Mouse (Mus musculus) left cerebral cortex, adult 8-10 months (tissue): ENCODE measurements at regions not wholly inside any gene's neighbourhood (a gene's known extent, or its start where the extent isn't known, plus 50 kb on each side); places are given as distances from the start of the nearest gene placed in this dataset.
"Not testable (repeated sequence)": the region's sequence is repeated elsewhere in the genome, so short reads cannot be mapped to it uniquely, and the experiment has no call there.

Source experiments
- DNase-seq, 2 experiments: peaks; one replicate each; pipeline ENCODE4 v3.0.0; 2022; ENCODE audit warnings: low spot score in 2 of 2

- no peak for DNase-seq
Observed at GRCm38 (mm10) chr3:11094804-11095203, 759.3 kb upstream of the Gm38303 start.

DNA sequence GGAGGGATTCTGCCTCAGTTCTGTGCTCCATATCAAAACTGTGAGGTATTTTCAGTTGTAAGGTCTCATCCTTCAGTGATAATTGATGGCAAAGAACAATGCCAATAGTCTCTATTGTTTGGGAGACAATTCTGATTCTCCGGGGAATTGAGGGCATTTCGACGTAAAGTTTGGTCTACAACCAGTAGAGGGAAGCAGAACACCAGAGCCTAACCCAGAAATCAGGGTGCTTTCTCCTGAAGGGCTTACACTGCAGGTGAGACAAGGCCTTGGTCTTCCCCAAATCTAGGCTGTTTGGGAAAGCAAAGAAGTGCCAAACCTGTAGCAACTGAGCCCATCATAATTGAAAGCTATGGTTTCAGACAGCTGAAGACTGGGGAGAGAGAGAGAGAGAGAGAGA lies 758.7 kb upstream of the Gm38303 start:
- DNase-seq = no peak

DNA sequence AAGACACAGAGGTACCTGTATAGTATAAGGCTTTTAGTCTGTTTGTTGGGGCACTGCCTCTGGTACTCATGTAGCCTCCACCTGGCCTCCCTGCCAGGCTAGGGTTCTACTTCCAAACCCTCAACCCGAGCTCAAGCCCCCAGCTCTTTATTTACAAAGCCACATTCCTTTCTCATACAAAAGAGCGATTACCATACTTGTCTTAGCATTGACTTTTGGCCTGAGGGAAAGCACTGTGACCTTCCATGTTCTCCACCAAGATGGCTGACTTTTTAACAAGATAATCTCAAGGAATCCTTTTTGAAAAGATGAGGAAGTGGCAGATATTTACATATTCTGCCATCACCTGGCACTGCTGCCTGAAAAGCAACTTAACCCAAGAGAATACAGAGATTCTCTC lies 747.8 kb upstream of the Gm38303 start:
- DNase-seq = no peak

DNA sequence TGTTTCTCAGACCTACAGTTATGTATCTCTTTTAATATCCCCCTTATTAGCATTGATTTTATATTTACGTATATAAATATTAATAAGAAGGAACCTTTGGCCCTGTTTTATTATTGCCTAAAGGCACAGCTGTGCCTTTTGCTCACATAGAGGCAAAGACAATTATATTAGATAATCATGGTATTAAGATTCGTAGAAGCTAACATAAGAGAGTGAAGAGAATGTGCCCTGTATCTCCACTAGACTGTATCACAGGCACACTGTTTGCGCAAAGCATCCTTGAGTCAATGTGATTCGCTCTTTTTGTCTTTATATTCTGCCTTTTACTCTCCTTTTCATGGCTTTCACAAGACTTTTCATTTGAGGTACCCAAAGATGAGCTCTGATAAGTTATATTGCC lies 738.5 kb upstream of the Gm38303 start:
- DNase-seq = no peak

GRCm38 (mm10) chr3:11034995-11035769 lies 699.7 kb upstream of the Gm38303 start:
- DNase-seq = no peak

DNA sequence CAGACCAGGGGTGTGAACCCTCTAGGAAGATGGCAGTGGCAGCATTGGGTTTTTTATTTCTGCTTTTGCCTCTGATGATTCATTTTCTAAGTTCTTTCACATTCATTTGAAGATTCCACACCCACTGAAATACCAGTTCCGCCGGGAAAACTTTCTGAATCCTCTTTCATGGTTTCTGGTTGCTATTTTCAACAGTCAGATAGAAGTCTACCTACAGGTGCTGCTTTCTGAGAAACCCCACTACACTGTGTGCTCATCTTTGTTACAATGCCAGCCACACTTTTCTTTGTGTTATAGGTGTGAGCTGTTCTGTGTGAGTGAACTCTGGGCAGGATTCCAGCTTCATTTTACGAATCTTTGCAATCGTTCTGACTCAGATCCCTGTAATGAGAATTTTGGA lies 694.5 kb upstream of the Gm38303 start:
- peak in 1 of 2 experiments; percentile 32 for DNase-seq

- no peak for DNase-seq
Observed at GRCm38 (mm10) chr3:11024422-11024821, 688.9 kb upstream of the Gm38303 start.

DNA sequence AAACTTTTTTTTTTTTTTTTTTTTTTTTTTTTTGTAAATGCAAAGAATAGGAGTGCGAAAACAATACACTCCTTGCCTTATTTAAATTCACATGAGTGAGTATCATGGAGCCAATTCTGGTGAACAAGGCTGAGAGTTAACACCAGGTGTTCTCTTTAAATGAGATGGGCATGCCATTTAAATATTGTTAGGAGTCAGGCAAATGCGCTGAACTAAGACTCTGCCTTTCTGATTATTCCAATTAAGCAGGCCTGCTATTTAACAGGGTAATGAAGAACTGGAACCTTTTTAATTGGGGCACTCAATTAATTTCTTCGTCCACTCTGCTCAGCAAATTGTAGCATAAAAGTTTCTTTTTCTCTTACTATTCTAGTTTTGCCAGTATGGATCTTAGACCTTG lies 684.6 kb upstream of the Gm38303 start:
- DNase-seq = no peak

DNA sequence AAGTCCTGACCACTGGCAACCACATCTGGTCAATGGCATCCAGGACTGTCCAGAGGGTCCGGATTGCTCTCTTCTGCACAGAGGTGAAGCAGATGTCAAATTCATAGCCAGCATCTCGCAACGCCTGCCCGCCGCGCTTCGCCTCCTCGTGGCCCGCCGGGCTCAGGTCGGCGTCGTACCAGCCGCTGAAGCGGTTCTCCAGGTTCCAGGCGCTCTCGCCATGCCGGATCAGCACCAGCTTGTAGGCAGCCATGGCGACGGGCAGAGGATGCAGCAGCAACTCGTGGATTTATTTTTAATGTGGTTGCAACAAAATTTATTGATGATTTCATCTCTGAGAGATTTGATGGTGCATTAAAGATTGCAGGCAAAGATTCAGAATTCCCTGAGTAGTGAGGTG lies 679.4 kb upstream of the Gm38303 start:
- not testable (repeated sequence) for DNase-seq

DNA sequence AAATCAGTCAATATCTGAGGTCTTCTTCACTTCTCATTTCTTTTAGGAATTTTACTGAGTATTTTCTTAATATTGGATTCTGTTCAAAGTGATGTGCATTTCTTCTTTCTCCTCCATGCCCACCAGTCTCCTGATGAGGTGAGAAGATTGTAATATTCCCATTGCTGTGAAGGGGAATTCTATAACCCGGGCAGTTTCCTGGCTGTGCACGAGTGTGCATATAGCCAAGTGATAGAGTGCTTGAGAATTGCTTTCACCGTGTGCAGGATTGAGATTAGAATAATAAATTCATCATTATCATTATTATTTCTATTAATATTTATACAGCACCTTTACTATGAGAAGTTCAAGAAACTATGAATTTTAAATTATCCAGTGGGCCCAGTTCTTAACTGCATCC lies 671.9 kb upstream of the Gm38303 start:
- DNase-seq = no peak

DNA sequence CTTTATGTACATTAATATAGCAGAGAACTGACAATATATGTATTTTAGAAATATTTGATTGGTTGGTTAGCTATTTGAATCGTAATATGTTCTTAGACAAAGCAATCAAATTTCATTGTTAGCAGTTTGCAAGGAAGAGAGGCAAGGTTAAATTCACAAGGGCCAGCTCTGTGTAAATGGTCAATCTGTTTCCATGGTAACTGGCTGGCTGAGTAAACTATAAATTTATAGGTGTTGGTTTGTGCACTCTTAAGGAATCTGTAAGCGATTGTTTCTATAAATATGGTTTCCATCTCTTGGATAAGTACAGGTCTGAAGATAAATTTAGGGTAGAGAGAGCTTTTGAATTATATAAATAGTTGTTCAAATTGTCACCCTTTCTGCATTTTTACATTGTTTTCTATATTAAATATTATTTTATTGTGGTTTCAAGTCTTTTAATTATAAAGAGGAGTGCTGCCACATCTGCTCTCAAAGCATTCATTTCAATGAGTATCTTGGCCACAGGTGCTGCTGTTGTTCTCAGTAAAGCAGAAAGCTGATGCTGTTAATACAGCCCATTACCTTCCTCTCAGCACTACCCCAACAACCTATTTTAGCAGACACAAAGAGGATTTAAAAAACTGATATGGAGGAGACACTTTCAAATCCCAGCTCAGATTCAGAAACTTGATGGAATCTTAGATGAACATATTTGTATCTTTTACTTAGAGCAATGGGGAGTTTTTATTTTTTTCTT lies 671.2 kb upstream of the Gm38303 start:
- no peak for DNase-seq

DNA sequence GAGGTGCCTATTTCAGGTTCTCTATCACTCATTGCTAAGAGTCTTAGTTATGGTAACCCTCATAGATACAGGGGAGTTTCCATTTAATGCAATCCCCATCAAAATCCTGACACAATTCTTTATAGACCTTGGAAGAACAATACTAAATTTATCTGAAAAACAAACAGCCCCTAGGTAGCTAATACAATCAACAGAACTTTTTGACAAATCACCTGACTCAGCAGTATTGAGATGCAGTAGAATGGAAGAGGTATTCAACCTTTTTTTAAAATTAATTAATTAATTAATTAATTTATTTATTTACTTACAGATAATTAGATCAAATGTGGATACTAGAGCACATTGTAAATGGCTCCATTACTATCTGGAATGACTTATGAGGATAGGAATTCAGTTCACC lies 643.5 kb upstream of the Gm38303 start:
- DNase-seq = no peak

GRCm38 (mm10) chr3:10974429-10974828 lies 638.9 kb upstream of the Gm38303 start:
- DNase-seq = no peak

GRCm38 (mm10) chr3:10952583-10952982 lies 617.1 kb upstream of the Gm38303 start:
- DNase-seq = no peak

DNA sequence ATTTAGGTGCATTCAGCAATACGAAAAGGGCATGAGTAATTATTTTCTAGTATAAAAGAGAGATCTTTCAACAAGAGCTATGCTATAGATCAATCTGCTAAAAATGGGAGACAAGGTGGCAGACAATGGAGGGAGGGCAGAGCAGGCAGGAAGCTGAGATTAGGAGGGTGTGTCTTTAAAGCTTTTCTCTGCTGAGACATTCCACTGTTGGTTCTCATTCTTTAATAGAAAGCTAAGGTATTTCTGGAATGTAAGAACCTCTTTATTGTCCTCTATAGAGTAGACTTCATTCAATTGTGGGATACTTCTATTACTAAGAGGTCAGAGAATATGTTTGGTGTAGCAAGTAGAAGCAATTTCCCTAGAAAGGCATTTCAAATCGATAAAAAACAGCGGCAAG lies 581.6 kb upstream of the Gm38303 start:
- DNase-seq = no peak

DNA sequence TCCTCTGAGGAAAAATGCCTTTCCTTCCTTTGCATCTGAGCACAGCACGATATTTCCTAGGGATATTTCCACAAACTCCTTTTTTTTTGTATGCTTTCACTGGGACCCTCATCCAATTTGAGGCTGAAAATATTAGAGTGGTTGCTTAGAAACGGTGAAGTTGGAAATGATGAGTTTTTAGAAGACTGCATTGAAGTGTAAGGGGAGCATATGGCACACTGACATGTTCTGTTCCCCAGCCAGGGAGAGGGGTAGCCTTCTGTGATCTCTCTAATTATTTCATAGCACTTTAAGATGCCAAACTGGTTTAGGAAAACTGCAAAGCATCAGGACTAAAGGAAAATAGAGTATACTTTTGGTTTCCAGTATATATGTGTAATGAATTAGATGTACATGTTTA lies 556.5 kb upstream of the Gm38303 start:
- DNase-seq = no peak
